Mouse (Mus musculus): Measurements from ENCODE around the gene Rabl6. TPM values are rescaled to one million over a fixed set of nuclear protein-coding genes. Genes with fewer than 3 reads are reported as not detected.
A peak's percentile ranks its signal among the peaks of the same experiment; 100 is the strongest.

Gene Rabl6
- total RNA-seq (2022): 10 to 100 TPM; 83.3 to 94.6 (median 89.3) TPM

DNA sequence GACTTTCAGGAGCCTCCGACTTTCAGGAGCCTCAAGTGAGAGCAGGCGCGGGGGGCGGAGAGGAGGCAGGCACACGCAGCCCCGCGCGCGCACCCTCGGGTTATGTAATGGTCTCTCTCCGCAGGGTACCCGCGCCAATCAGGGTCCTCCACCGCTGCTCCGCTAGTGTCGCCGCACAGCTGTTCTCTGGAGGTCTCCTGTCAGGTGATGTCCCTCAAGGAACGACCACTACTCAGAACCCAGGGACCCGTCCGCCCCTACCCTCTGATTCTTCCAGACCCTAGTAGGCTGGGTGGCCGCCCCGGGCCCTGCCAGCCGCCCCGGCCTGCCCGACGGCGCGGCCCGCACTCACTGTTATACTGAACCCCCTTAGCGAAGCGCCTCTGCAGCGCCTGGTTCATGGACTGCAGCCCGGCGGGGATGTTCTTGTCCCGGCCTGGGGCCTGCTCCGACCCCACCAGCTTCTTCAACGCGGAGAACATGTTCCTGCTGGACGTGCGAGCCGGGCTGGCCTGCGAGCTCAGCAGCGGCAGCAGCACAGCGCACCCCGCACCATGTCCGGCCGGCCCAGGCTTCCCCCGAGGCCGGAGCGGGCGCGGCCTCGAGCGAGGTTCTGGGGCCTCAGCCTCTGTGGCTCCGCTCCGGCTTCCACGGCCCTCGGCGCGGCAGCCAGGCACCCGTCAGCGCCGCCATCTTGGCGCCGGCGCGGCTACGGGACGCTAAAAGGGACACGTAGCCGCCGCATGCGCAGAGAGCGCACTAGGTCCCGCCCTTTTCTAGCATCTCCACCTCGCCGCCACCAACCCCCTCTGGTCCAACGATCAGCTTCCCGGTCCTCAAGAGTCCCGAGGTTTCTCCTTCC, at the start of gene Rabl6:
Rabl6 (minus strand) TSS at position 761 of the 862 bp plus-strand sequence.
- DNase-seq (ENCODE audit: low spot score in 2 of 2): peak; percentile 80 to 88

DNA sequence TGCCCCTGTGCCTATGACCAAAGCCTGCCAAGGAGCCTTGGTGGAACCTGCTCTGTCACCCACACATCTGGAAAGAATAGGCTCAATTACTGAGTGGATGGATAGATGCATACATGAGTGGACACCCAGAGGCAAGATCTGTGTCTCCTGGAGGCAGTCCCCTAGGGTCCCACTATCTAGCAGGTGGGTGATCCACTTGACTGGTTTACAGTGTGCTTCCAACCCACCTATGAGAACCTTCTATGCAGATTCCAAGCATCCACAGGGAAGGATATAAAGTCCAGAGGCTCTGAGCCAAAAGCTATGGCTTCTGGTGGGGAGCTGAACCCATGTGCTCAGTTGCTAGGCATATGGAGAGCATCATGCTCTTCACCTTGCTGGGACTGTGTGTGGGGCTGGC, 49.3 kb upstream of the Rabl6 start, which contains the start of gene Lcn5:
Lcn5 (plus strand) TSS at position 301 of the 400 bp plus-strand sequence.
- no peak for DNase-seq (ENCODE audit: low spot score in 2 of 2)

DNA sequence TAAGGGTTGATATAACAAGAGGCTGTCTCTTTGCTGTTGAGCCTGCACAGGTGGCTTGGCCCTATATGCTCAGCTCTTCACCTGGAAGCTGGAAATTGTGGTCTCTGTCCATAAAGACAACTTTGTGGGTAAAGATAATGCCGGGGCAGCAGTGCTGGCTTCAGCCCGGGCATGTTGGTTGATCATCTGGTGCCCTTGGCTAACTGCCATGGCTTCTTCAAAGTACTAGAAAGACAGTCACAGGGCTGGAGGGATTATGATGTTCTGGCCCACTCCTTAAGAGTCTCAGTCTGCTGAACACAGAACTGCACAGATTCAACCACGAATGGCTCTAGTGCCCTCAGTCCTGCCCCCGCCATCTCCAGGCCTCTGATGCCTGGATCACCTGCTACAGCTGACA, 48.9 kb upstream of the Rabl6 start:
- no peak for DNase-seq (ENCODE audit: low spot score in 2 of 2)

DNA sequence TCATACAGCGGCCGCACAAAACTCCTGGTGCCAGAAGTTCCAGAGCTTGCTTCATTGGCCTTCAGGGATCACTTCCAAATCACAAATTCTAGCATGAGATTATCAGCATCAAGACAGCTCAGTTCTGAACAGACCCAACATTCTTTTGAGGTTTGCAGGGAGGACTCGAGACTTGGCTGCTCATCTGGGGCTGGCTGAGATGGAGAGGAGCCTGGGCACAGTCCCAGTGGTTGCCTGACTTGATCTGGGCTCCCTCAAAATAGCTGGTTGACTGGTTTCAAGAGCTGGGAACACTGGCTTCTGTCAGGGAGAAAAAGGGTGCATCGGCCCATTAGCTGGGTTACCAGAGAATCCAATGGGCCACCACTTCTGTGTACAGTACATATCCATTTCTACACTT, 48.4 kb upstream of the Rabl6 start:
- peak in 1 of 2 experiments; percentile 34 for DNase-seq (ENCODE audit: low spot score in 2 of 2)

DNA sequence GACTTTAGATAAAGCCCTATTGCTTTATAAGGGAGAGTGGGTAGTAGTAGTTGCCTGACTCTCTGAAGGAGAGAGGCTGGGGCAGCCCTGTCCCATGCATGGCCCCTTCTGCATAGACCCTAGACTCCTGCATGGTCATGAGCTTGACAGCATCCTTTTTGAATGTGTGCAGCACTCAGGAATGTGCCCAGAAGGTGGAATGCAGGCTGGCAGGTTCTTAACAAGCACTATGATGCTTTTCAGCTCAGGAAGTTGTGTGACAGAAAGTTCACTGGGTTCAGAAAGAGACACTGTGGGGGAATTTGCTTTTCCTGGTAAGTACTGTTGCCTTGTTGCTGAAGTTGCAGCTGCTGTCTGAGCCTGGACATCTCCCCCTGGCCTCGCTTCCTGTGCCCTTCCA, 46.2 kb upstream of the Rabl6 start:
- no peak for DNase-seq (ENCODE audit: low spot score in 2 of 2)

DNA sequence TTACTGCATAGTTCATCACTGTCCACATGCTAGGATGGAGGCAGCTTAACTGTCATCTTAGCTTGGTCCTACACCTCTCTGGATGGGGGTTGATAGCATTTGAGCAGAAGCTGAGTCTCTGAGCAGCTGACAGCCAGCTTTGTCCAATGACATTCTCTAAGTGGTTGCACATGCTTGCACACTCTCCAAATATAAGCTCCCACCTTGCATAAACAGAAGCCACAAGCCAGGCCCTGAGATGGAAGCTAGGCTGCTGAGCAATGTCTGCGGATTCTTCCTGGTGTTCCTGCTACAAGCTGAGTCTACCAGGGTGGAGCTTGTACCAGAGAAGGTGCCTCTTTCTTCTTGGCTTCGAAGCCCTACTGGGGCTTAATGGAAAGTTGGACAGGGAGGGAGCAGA, 44.6 kb upstream of the Rabl6 start, which contains the start of gene Lcn8:
Lcn8 (plus strand) TSS at position 219 of the 400 bp plus-strand sequence.
- DNase-seq (ENCODE audit: low spot score in 2 of 2): no peak

DNA sequence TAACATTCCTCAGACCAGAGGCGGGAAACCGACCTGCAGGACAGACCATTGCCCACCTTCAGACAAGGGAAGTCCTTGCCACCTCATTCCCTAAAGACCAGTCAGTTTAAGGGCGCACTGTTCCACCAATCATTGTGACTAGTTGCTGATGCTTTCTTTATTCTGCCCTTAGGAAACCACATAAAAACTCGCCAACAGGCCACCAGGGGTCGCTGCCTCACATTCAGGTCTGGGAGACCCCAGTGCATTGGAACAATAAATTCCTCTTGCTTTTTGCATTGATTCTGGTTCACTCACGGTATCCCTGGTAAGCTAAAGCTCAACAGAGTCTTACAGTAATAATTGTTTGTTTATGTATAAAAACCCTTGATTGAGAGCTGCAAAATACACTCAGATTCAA, 31.6 kb upstream of the Rabl6 start:
- DNase-seq (ENCODE audit: low spot score in 2 of 2): no peak

DNA sequence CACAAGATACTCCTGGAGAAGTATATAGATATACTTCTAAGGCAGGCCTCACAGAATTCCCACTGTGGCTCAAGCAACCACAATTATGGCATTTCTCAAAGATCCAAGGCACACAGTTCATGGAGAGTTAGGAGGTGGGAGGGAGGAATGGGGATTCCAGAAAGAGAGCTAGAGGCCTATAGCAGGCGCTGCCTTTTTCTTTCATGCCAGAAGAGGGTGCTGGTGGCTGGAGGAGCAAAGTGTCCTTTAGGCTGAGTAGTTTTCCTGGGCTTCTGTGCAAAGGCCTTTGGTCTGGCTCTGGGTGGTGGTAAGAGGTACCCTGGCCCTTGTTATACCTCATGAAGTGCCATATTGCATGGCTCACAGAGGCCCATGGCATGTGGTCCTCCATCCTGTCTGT, 25.7 kb upstream of the Rabl6 start:
- no peak for DNase-seq (ENCODE audit: low spot score in 2 of 2)

DNA sequence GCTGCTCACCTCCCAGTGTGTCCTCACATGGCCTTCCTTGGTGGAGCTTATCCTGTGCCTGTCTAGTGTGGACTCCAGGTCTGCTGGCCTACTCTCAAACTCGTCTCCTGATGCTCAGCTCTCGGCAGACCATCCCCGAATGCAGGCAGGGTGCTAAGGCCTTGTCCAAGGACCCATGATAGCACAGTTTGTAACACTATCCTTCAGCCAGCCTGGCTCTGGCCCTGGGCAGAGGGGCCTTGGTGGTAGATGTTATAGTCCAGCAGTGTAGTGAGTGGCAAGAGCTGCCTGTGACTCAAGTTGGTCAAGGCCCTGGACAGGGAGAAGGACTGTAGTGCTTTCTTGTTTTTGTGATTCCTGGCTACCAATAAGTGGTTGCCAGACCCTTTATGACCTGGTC, 25.3 kb upstream of the Rabl6 start:
- DNase-seq (ENCODE audit: low spot score in 2 of 2): no peak

DNA sequence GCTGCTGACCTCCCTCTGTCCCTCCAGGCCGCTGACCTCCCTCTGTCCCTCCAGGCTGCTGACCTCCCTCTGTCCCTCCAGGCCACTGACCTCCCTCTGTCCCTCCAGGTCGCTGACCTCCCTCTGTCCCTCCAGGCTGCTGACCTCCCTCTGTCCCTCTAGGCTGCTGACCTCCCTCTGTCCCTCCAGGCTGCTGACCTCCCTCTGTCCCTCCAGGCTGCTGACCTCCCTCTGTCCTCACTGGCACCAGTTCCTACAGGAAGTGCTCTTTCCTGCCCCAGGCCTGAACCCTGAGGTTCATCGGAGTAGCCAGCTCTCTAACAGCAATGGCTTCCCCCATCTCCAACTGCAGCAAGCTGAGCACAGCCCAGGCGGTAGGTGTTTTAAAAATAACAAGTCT, 20.4 kb upstream of the Rabl6 start:
- DNase-seq (ENCODE audit: low spot score in 2 of 2): no peak

DNA sequence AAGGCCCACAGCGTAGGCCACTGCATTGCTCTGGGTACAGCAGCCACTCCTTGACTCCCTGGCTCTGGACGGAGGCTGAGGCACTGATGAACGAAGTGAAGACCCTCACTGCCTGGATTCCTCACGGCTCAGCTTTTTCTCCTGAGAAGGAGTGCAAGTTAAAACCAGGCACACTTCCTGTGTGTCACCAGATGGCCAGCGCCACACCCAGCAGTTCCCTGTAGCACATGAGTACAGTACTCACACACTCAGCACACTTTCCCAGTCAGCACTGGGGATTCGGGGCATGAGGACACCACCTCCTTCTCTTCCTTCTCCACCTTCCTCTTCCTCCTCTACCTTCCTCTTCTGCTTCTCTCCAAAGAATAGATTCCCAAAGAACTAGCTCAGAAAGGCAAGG, 19.5 kb upstream of the Rabl6 start, which contains the start of gene Fcna:
Fcna (minus strand) TSS at position 220 of the 400 bp plus-strand sequence.
- no peak for DNase-seq (ENCODE audit: low spot score in 2 of 2)

DNA sequence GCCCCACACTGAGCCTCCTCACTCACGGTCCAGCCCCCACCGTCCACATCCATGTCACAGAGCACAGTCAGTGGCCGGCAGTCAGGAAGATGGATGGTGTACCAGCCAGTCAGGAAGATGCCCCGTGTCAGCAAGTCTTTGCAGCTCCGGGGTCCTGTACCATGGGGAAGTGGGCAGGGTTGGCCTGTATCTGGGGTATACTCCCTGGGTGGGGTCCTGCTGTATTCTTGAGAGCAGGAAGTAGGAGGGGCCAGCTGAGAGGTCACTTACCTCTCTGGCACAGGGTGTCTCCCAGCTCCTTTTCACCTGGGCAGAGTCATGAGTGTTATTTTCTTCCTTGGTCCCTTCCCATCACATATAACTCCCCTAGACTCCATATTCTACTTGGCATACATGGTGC, 17.7 kb upstream of the Rabl6 start:
- DNase-seq (ENCODE audit: low spot score in 2 of 2): no peak

DNA sequence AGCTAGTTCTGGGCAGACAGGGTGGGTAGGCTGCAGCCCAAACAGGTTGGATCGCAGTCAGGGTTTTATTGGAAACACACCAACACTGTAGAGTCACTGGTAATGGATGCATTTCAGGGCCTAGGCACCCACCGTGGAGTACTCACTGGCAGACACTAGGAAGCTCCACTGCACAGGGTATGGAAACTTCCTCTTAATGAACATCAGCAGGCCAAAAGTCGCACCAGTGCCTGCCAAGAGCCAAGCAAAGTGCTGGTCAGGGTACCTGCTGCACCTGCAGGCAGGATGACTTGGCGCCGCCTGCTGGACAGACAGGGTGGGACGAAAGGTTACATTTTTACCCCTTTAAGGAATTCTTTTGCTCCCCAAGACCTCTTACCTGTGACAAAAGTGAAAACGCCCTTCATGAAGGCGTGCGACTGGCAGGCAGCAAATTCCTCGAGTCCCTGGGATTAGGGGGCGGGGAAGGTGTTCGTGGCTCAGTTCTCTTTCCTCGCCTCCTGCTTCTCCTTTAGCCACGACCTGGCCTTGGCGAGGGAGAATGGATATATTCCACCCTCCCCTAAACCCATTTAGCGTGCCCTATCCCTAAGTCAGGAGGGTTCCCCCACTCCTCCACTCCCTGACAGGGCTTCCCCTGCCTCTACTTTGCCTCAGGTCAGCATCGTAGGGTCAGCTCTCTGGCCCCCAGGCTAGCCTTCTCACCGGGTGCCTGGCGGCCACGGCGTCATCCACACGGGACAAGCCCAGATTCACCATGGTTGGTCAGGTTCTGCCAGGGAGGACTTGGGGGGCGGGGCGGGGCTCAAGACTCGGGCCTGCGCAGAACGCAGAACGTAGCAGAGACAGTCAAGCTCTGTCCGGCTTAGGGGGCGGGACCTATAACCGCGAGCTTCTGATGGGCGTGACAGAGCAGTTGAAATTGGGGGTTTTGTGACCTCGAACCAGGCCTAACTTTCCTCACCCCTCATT, 13.2 kb upstream of the Rabl6 start, which contains the start of gene Tmem141:
Tmem141 (minus strand) TSS at position 777 of the 972 bp plus-strand sequence.
- DNase-seq (ENCODE audit: low spot score in 2 of 2): peak; percentile 85 to 86

DNA sequence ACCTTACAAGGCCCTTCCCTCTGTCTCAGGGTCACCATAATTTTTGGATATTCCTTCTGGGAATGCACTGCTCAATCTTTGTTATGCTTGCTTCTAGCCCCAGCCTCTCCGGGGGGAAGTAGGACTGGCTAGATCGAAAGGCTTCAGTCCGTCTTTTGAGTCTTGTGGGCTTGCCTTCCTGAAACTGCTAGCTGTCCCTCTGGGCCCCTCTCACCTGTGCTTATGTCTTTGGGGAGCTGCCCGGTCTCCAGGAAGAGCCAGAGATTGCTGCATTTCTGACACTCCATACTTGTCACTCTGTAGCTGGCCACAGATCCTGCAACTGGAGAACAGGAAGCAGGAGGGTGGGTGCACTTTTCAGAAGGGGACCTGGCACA, 12.5 kb upstream of the Rabl6 start:
- no peak for DNase-seq (ENCODE audit: low spot score in 2 of 2)

DNA sequence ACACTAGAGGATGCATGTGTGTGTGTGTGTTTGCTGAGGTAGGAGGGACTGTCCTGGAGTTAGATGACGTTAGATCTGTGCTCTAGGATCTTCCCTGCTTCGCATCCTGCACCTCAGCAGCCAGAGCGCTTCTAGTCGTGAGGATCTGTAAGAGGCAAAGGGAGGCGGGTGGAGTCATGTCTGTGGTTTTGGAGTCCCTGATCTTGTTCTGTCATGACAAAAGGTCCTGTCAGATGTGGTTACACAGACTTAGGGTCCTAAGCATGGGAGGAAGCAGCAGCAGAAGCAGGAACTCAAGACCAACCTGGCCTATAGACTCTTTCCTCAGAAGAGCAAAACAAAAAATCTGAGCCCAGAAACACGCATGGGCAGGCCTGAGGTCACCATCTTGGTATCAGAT, 12.1 kb upstream of the Rabl6 start:
- no peak for DNase-seq (ENCODE audit: low spot score in 2 of 2)

DNA sequence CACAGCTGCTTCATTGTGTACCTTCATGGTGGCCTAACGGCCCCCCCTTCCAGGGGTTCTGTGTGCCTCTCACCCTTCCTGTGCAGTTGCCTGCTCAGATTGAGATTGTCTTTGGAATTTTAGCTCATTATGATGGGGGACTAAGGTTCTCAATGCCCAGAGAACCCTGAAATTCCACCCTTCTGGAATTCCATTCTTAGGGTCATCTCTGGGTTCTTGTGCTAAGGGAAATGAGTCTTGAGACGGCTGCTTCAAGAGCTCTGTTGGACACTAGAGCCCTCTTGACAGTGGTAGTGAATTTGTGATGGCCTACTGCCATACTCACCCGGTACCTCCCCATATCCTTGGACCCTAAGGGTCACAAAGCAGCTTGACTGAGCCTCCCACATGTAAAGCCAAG, 9.3 kb upstream of the Rabl6 start, which contains the start of gene Ccdc183:
Ccdc183 (minus strand) TSS at position 101 of the 400 bp plus-strand sequence.
- no peak for DNase-seq (ENCODE audit: low spot score in 2 of 2)

DNA sequence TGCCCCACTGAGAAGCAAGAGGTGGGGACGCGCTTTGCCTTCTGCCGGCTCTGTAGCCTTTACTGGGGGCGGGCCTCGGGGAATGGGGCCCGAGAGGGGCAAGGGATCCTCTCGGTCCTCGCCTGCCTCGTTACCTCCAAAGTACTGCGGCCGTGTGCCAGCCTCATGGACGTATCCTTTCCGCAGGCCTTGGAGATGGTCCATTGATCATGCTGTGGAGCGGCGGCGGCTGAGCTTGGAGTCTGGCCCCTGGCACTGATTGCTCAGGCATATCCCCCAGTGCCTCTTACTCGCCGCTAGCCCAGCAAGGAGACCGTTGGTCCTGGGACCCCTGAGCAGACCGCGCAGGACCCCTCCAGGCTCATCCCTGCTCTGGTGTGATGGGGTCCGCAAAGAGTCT, 8.1 kb upstream of the Rabl6 start:
- DNase-seq (ENCODE audit: low spot score in 2 of 2): no peak

DNA sequence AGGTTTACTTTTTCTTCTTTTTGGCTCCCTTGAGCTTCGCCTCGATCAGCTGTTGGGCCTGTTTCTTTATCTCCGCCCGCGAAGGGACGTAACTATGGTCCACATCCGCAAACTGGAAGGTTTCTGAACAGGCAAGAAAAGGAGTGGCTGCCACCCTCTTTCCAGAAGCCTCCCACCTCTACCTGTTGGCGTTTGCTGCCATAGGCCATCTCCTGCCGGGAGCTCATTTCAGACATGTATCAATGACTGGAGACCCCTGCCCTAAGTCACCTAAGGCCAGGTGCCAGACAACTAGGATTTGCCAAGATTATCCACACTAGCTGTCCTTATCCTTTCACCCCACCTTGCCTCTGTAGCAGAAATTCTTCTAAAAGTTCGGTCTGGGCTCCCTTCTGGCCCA, 350 bp upstream of the Rabl6 start:
- DNase-seq (ENCODE audit: low spot score in 2 of 2): no peak

DNA sequence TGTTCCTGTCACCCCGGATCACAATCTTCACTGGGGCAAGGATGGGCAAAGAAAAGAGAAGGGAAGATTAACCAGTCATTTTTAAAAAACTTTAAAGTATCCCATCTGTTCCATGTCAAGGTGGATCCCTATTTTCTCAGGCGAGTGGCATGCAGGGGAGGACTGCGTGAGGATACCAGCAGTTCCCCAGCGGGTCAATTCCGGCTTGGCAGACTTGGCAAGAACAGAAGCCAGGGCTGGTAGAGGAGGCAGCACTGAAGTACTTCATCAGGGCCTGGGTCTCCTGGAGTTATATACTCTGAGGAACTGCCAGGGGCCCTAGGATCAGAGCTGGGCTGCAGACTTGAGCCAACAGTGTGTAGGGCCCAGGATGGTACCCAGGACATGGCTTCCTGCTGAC, 5.8 kb downstream of the Rabl6 start:
- DNase-seq (ENCODE audit: low spot score in 2 of 2): no peak

DNA sequence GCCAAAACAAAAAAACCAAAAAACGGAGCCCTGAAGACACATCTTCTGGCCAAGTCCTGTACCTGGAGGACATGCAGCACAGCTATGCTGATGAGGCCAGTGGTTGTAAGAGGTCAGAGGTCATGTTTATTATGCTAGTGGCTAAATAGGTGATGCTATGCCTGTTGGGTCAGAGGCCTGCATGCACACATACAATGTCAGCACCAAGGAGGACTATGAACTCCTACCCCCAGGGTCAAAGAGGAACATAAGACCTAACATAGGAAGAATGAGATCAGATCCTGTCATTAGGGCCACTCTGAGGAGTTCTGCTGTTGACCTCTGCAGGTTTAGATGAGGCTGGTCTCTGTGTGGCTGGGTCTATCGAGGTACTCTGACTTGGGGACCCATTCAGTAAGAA, 8.3 kb downstream of the Rabl6 start:
- DNase-seq (ENCODE audit: low spot score in 2 of 2): no peak

DNA sequence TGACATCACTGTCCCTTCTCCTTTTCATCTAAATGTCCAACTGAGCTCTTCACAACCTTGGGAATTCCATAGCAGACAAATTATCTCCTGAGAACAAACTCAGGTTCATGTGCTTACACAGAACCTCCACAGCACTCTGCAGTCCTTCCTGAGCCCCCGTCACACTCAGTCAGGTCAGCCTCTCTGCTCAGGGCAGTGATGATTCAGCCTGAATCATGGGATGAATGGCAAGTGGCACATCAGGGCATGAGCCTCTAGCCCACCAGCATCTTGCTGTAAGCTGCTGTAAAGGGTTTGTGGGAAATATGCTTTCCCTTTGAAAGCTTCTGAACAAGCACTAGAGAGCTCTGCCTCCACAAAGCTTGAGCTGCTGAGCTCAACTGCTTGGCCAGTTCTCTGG, 9.6 kb downstream of the Rabl6 start:
- DNase-seq (ENCODE audit: low spot score in 2 of 2): no peak

All from gastrocnemius, adult 8-10 months (tissue).